Mouse (Mus musculus): ENCODE data around the gene Zfp217.

The Zfp217 gene

DNA sequence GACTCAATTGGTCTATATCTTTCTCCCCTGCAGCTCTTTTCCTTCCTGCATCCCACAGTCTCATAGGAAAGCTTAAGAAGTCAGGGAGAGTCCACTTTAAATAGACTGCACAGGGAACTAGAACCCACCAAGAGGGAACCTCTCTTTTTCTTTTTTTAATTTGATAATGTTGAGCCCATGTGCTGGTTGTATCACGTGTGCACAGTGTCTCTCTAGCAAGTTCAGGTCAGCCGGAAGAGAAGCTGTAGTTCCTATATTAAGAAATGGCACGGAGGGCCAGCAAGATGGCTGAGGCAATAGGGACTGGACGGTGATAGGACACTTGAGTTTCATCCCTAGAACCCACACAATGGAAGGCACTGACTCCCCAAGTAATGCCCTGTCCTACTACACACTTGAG, 11.1 kb upstream of the Zfp217 start:
- no peak for DNase-seq (ENCODE audit: low read depth)

DNA sequence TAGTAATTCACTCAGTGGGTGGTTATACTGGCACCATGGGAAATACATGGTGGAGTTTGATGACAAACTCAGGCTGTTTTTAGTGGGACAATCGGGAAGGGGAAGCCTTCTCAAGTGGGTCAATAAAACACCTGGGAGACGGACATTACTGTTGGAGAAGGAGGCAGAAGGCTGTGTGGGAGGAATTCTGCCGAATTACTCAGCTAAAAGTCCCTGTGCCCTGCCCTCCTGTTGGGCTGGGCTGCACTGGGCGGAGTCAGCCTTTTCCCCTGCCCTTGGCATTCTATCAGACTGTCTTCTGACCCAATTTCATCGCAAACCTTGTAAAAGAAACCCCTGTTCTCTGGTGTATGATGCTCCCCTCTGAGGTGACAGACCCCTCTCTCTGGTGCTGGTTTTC, 10.3 kb upstream of the Zfp217 start:
- DNase-seq (ENCODE audit: low read depth), result no peak

DNA sequence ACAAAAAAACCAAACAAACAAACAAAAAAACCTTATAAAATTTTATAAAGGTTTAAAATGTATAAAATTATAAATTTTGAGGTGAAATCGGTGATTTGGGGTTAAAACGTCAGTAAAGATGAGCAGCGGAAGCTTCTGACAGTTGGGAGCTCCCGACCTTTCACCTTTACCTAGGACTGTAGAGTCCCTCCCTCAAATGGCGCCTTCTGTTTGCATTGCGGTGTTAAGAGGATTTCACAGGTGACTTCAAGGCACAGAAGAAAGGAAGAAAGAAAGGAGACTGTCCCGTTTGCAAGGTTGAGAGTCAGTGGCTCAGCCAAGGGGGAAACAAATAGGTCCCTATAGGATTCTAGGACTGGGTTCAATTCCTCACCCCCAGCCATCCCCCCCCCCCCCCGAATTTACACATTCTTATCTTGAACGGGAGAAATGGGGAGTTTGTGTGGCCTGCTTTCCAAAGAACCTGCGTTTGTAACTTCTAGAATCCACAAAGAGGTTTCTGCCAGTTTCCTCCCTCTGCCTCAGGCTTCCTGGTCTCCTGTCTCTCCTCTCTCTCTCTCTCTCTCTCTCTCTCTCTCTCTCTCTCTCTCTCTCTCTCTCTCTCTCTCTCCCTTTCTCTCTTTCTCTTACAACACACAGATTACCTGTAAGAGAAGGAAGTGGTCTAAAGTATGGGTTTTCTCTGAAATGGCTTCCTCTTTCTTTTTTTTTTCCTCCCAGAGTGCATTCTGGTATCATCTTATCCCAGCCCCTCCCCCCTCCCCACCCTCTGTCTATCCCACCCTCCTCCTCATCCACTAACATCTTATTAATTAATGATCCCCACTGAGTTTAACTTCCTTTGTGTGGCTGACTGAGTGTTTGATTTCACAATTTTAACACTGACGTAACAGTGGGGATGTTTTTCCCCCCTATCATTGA, 9.6 kb upstream of the Zfp217 start:
- no peak for DNase-seq (ENCODE audit: low read depth)

DNA sequence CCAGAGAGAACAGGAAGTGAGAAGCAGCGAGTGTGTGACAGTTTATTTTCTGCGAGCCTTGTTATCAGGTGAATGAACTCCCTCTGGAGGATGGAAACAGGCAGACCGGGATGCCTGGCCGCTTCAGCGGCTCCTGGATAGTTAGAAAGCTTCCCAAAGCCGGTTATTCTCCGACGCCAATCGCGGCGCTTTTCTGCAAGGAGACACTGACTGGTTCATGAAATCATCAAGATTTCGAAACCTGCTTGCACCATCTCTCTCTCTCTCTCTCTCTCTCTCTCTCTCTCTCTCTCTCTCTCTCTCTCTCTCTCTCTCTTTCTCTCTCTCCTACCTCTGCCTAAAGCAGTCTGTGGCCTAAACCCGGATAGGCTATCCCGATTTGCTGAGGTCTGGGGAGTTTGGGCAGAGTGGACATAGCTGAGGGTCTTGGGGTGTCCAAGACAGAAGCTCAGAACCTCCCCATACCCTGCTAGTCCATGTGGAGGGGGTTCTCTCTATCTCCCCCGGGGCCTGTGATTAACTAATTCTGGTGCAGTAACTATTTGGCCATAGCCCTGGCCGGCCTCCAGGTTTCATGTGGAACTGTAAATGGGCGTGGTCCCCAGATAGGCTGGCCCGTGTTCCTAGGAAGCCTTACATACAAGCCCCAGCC, 7.3 kb upstream of the Zfp217 start:
- DNase-seq (ENCODE audit: low read depth), result no peak

DNA sequence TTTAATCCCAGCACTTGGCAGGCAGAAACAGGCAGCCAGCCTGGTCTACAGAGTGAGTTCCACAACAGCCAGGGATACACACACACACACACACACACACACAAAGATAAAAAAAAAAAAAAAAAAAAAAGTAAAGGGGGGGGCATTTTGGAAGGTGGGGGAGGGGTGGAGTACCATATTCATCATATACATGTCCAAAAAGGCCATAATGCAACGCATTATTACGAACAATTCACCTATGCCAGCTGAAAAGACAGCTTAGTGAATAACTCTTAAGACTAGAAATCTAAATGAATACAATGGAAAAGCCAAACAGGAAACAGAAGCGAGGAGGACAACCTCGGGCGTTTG, 6.8 kb upstream of the Zfp217 start:
- no peak for DNase-seq (ENCODE audit: low read depth)

DNA sequence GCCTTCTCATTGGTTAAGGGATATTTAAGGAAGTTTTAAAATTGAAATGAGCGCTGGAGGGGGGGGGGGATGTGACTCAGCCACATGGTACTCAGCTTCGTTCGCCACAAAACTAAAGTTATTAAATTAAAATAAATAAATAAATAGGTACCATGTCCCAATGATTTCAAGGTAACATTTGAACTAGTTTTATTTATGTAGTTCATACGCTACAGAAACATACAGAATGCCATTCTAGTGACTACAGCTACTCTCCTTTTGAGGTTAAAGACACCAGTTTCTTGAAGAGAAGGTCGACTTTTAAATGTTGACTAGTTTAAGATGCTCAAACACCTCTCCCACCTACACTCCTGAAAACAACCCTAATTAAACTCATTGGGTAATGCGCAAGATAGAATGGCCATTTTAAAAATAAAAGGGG, 6.4 kb upstream of the Zfp217 start:
- no peak for DNase-seq (ENCODE audit: low read depth)

DNA sequence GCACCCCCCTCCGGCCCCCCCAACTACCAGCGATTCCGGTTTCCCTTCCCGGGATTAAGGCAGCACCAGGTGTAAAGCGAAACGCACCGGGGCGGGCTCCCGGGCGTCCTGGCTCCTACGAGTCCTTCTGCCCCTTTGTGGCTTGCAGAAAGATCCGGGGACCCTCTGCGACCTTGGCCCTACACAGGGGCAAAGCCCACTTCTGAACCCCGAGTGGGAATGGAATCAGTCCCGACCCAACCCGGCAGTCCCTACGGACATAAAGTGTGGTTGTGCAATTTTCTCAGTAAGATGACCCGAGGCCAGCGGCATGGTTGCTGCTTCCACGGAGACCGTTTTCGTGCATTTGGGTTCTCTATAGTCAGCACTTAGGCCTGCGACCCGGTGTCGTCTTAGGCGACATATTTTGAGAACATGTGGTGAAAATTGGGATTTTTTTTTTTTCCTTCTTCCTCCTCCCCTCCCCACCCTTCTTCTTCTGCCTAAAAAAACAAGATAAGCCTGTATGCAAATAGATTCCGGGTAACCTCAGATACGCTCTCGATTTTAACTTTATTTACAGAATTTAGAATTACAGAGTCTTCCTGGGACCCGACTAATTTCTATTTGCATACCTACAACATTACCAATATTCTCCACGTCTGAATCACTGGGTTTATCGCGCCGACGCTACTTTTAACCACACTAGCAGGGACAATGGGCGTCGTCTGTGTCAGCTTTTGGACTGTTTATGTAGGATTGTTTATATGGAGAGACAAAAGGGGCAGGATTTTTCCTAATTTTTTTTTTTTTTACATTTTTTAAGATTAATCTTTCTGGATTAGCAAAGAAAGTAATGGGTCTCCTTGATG, 5.7 kb upstream of the Zfp217 start:
- DNase-seq (ENCODE audit: low read depth), result no peak

DNA sequence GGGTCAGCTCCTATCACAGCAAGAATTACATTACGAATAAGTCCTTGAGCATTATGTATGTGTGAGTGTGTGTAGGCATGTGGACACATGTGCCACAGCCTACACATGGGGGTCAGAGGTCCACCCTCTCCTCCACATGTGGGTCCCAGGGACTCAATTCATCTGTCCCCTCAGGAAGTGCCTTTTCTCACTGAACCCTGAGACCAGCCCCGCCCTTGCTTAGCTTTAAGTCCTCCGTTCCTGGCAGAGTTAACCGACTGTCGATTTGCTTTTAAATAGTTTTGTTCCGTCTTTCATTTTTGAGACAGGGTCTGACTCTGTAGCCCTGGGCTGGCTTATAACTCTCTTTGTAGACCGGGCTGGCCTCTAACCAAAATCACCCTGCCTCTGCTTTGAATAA, 5.0 kb upstream of the Zfp217 start:
- DNase-seq (ENCODE audit: low read depth), result no peak

DNA sequence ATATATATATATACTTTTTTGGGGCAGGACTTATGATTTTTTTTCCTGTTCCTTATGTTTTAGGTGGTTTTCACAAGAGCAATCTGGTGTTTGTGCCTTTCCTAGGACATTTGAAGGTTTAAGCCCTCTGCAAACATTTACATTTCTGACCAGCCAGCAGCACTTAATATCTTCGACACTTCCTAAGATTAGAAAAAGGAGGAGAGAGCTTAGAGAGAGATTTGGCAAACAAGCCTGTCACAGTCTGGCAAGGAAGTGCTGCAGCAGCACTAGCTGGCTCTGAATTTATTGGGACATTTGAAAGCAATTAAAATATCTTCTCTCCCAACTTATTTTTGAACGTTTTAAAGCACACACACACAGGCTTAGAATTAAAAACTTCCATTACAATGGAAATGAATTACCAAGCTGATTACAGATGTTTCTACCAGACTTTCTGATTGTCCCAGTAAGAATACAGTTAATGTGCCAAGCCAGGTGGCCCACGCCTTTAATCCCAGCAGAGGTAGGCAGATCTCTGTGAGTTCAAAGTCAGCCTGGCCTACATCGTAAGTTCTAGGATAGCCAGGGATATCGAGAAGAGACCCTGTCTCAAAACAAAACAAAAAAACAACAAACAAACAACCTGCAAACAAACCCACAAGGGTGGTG, 4.3 kb upstream of the Zfp217 start:
- DNase-seq (ENCODE audit: low read depth), result no peak

DNA sequence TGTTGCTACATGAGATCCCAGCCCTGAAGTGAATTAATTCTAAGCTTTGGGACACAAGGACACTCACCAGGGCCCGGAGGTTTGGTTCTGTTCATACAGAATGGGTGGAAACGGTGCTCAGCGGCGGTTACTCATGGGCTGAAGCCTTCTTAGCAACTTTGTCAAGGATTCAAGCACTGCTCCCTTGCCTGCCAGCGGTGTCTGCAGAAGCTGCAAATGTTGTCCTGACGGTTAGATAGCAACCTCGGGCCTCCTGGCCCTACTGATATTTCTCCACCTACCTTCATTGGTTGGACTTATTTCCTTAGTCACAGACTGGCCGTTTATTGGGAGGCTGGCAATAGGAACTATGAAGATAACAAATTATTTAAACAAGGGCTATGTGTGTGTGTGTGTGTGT, 3.6 kb upstream of the Zfp217 start:
- DNase-seq (ENCODE audit: low read depth), result no peak

DNA sequence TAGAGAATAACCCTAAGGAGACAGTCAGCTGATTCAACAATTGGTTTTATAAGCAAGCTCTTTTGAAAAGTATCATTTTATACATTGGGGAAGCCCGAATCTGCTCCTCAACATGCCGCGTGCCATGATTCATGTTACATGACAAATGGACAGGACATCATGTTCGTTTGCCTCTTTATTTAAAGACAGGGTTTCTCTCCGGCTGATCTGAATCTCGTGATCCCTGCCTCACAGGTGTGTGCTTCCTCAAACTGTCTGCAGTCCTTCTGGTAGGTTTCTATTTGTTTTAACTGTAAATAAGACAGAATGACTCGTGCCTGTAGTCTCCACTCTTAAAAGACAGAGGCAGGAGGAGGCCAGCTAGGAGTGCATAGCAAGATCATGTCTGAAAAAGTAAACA, 925 bp upstream of the Zfp217 start:
- no peak for DNase-seq (ENCODE audit: low read depth)

DNA sequence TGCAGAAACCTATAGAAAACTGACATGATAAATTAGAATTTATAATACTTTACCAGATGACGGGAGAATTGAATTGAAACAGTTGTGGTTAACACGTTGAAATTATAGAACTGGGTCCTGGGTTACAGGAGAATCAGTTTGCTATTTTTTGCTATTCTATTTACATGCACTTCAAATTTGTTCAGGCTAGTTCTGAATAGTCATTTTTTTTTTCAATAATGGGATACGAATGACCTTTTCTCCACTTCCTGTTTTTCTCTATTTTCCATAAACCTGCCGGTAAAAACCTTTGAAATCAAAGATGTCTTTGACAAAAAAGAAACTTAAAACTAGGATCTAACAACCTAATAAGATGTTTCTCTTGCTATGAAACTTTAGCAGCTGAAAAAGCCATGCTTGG, 733 bp downstream of the Zfp217 start:
- no peak for DNase-seq (ENCODE audit: low read depth)

DNA sequence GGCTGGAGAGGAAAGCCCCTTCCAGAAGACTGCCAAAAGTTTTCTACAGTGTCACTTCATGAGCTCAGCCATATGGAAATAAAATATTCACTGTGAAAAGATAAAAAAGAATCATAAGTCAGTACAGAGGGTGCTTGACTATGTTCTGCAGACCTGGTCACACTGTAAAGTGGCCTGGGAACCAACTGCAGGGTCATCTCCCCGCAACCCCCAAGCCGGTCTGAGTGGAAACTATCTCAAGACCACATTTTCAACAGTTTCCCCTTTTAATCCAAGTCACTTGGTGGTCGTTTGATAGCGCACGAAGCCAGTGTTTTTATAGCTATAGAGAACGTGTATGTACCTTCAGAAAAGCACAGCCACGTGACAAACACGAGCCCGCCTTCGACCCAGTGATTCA, 3.6 kb downstream of the Zfp217 start:
- no peak for DNase-seq (ENCODE audit: low read depth)

DNA sequence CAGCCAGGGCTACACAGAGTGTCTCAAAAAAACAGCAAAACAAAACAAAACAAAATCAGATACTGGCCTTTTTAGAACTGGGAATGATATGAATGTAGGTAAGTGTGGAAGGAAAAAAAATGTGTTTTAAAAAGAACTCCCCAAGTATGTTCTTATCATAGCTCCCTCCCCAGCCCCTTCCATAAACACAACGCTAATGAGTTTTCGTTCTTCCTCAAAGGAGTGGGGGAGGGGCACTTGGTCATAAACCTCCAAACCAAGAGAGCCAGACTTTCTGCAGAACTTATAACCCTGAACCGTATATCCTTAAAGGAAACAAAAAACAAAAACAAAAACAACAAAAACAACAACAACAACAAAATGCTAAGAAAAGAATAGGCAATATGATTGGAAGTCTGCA, 4.0 kb downstream of the Zfp217 start:
- DNase-seq (ENCODE audit: low read depth), result no peak

DNA sequence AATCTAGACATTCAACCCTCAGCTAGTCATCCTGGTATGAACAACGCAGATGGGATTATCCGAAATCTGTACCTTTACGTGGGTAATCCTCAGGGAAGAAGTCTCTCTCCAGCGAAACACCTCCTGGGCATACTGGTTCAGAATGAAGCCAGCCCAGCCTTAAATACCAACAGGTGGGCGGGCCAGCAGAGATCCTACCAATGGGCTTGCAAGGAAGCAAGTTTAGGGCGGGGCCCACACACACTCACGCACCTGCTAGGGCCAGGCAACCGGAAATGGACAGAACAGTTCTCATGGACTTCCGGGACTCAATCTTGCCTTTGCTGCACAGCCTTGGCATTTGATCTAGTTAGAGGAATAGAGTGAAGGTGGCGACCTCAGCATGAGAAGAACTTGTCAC, 5.4 kb downstream of the Zfp217 start:
- DNase-seq (ENCODE audit: low read depth), result no peak

DNA sequence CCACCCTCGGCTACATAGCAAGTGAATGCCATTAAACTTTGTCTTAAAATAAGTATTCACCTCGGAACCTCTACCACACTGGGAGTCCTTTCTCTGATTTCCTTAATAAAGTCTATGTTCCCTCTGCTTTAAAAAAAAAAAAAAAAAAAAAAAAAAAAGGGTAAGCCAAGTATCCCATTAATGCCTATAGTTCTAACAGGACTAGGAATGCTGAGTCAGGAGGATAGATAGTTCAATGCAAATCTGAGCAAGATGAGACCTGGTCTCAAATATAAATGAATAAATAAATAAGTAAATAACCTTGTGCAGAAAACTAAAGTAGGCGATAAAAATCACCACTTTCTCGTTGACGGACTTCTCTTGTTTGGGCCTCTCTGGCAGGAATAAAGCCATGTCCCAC, 6.4 kb downstream of the Zfp217 start:
- no peak for DNase-seq (ENCODE audit: low read depth)

DNA sequence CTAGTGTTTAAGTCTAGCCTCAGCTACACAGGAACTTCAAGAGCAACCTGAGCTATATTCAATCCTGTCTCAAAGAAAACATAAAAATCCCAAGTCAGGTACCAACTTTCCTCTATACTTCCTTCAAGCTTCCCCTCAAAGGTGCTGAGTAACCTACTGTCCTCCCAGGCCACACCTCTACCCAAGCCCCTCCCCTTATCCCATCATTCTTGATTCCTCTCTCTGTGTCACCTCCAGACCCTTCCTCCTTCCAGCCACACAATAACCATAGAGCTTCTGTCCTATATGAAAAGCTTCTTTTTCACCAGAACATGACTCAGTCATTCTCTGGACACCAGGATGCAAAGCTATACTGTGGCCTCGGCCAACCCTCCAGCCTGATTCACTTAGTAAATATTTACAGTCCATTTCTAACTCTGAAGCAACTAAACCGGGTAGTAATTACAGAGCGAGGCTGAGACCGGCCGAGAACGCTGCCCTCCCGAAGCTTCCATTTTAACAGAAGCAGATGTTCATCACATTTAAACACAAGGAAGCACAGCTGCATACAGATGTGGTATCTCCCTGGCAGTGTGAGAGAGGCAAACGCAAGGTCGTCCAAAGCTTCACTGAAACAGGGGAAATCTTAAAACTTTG, 8.4 kb downstream of the Zfp217 start:
- DNase-seq (ENCODE audit: low read depth), result no peak

DNA sequence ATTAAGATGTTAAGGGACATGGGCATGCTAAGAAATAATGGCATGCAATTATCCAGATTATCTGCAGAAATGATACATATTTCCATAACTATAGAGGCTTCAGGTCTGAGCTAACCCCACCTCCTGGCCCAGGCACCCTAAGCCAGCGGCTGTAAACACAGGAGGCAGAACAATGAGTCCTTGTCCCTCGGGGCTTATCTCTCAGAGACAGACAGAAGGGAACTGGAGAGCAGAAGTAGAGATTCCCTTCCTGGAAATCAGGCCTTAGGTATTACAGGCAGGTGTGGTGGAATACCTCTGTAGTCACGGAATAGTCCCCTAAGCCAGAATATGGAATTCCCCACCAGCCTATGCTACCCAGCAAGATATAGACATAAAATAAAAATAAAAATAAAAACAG, 11.0 kb downstream of the Zfp217 start:
- no peak for DNase-seq (ENCODE audit: low read depth)

DNA sequence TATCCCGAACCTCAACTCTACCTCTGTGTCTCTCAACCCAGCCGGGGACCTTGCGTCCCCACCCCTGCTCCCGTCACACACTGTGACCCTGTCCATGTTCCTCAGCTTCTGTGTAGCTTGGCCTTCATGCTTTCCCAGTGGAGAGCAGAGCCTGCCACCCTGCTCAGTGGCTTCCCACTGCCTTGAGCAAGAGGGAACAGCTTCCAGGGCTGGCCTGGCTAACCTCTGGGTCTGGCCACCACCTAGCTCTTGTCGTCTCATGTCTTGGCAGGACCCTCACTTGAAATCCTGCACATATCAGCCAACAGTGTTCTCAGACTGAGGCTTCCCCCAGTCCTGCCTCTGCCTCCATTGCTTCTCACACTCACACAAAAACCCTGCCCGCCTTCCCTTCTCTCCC, 12.1 kb downstream of the Zfp217 start:
- DNase-seq (ENCODE audit: low read depth), result no peak

DNA sequence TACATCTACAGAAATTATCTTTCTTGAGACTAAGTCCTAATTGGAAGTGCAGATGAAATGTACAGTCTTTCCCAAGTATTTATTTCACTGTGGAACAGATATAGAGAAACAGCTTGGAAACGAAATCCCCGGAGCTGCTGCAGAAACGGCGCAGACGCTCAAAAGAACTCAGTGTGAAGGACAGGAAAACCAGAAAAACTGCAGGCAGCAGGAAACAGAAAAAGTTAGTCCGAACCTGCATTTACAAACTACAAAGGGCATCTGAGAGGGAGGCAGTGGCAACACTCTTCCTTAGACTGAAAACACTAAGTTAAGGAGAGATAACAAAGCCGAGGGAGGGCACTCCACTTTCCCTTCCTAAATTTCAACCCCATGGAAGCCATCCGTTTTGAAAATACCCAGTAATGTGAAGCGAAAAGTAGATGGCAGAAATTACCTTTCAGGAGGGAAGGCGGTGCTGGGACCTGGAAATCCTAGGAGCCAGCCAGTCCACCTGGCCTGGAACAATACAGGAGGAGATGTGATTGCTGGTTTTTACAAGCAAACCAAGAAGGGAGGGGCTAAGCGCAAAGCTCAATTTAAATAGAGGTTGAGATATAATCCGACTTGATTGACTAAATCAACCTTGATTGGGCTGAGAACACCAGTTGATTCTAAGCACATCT, 13.7 kb downstream of the Zfp217 start:
- no peak for DNase-seq (ENCODE audit: low read depth)

DNA sequence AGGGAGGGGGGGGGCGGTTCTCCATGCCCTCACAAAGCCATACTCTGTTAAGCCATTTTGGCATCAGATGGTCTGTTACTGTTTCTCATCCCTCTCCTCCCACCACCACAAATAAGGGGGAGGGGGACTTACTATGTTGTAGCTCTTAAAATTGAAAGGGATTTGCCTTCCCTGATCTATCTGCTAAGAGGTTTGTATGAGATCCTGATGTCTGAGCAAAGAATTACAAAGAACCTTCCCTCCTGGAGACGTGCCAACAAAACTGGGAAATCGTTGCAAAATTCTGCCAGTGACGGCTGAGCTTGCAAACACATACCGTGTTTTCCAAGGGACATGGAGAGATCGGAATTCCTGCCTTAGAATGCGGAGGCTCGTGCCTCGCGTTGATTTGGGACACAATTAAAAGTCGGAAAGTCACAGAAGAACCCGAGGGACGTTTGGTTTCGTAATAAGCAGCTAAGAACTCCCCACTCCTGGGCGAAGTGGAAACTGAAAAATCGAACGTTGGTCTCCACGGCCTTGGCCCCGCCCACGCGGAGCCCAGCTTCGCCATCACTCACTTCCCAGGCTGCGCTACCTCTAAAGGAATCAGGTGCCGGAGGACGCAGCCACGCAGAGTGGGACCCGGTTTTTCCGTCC, 14.7 kb downstream of the Zfp217 start:
- DNase-seq (ENCODE audit: low read depth), result peak; percentile 81
